Mouse (Mus musculus) MEL (cell line): ENCODE measurements around the gene Tst. TPM values are rescaled to one million over a fixed set of nuclear protein-coding genes. Genes with fewer than 3 reads are reported as not detected.

ENCODE experiments used
- DNase-seq: peaks from one replicate; pipeline ENCODE4 v3.0.0; 2011; ENCODE audit warnings: low read depth, low spot score
- H3K27ac ChIP-seq: 2 replicates; pipeline ENCODE4 v1.5.1; 2012; ENCODE audit warnings: low read depth, mild to moderate bottlenecking, control low read depth, low read length, moderate library complexity; ENCODE audit not compliant: control insufficient read depth
- H3K27me3 ChIP-seq, 2 experiments: fragments of 150-350 bp in 1 of 2; sonication (generic) in 1 of 2; 2 replicates each; pipeline ENCODE4 v1.6.1; 2012; ENCODE audit warnings: low read length in 2 of 2, mild to moderate bottlenecking in 2 of 2, improper control_type of control experiment in 1 of 2, moderate library complexity in 1 of 2; ENCODE audit not compliant: insufficient read depth in 2 of 2, control insufficient read depth in 1 of 2
- H3K36me3 ChIP-seq, 2 experiments: 2 replicates each; pipeline ENCODE4 v1.6.1; 2012 to 2014; ENCODE audit warnings: low read length in 2 of 2, improper control_type of control experiment in 1 of 2, inconsistent platforms in 1 of 2, mild to moderate bottlenecking in 1 of 2; ENCODE audit not compliant: insufficient read depth in 2 of 2, control insufficient read depth in 1 of 2
- H3K4me1 ChIP-seq, 2 experiments: fragments of 150-350 bp in 1 of 2; sonication (generic) in 1 of 2; 2 replicates each; pipeline ENCODE4 v1.6.1; 2012; ENCODE audit warnings: low read length in 2 of 2, improper control_type of control experiment in 1 of 2, mild to moderate bottlenecking in 1 of 2; ENCODE audit not compliant: insufficient read depth in 2 of 2, control insufficient read depth in 1 of 2
- H3K4me3 ChIP-seq, 2 experiments: fragments of 150-350 bp in 1 of 2; sonication (generic) in 1 of 2; 2 replicates each; pipeline ENCODE4 v1.5.1; 2012; ENCODE audit warnings: low read depth in 2 of 2, low read length in 2 of 2, mild to moderate bottlenecking in 2 of 2, moderate library complexity in 2 of 2, control low read depth in 1 of 2, improper control_type of control experiment in 1 of 2; ENCODE audit not compliant: control insufficient read depth in 1 of 2, insufficient read depth in 1 of 2
- H3K79me2 ChIP-seq: 2 replicates; pipeline ENCODE4 v1.6.1; 2012; ENCODE audit warnings: mild to moderate bottlenecking, low read length, moderate library complexity; ENCODE audit not compliant: control insufficient read depth, poor library complexity, insufficient read depth
- H3K9ac ChIP-seq: 2 replicates; pipeline ENCODE4 v1.6.1; 2012; ENCODE audit warnings: low read depth, mild to moderate bottlenecking, control low read depth, low read length, moderate library complexity; ENCODE audit not compliant: control insufficient read depth, poor library complexity, severe bottlenecking
- H3K9me3 ChIP-seq: fragments of 150-350 bp; sonication (generic); replicated peaks from 2 replicates; pipeline ENCODE4 v1.6.1; 2012; ENCODE audit warnings: mild to moderate bottlenecking, low read length, improper control_type of control experiment, moderate library complexity; ENCODE audit not compliant: insufficient read depth
- CHD1 ChIP-seq: IDR thresholded peaks from 2 replicates; pipeline ENCODE4 v1.6.1; 2012; ENCODE audit warnings: low read depth, mild to moderate bottlenecking, inconsistent platforms, low read length, improper control_type of control experiment
- EP300 ChIP-seq, 2 experiments: IDR thresholded peaks; 2 replicates each; pipeline ENCODE4 v1.6.1; 2011; ENCODE audit warnings: improper control_type of control experiment in 2 of 2, low read length in 2 of 2, low read depth in 1 of 2, mild to moderate bottlenecking in 1 of 2
- ETS1 ChIP-seq: IDR thresholded peaks from 2 replicates; pipeline ENCODE4 v1.6.1; 2012; ENCODE audit warnings: low read depth, mild to moderate bottlenecking, inconsistent platforms, low read length, improper control_type of control experiment, moderate library complexity
- GATA1 ChIP-seq: IDR thresholded peaks from 2 replicates; pipeline ENCODE4 v1.6.1; 2011; ENCODE audit warnings: low read depth, low read length, improper control_type of control experiment
- JUND ChIP-seq: IDR thresholded peaks from 2 replicates; pipeline ENCODE4 v1.6.1; 2011; ENCODE audit warnings: low read depth, mild to moderate bottlenecking, improper control_type of control experiment, low read length
- MYB ChIP-seq: IDR thresholded peaks from 2 replicates; pipeline ENCODE4 v1.6.1; 2011; ENCODE audit warnings: mild to moderate bottlenecking, low read depth, low read length, improper control_type of control experiment
- MYC ChIP-seq: IDR thresholded peaks from 2 replicates; pipeline ENCODE4 v1.6.1; 2011; ENCODE audit warnings: low read depth, mild to moderate bottlenecking, low read length, improper control_type of control experiment, moderate library complexity
- NELFE ChIP-seq: IDR thresholded peaks from 2 replicates; pipeline ENCODE4 v1.6.1; 2011; ENCODE audit warnings: low read depth, low read length, improper control_type of control experiment
- SIN3A ChIP-seq: IDR thresholded peaks from 2 replicates; pipeline ENCODE4 v1.6.1; 2012; ENCODE audit warnings: low read length, improper control_type of control experiment, inconsistent platforms
- ZKSCAN1 ChIP-seq: IDR thresholded peaks from 2 replicates; pipeline ENCODE4 v1.6.1; 2012; ENCODE audit warnings: low read depth, mild to moderate bottlenecking, inconsistent platforms, low read length, improper control_type of control experiment, moderate library complexity
- polyA plus RNA-seq, 2 experiments: library from polyadenylated mRNA; stranded (reverse) in 1 of 2; unstranded in 1 of 2; fragments of >175 nt in 1 of 2; fragments of >200 nt in 1 of 2; gene quantifications; 2 replicates each; pipeline versions ENCODE4 v1.2.1 to v1.2.4; 2012; ENCODE audit warnings: low replicate concordance in 2 of 2, low read depth in 1 of 2; ENCODE audit not compliant: insufficient read length in 2 of 2, insufficient read depth in 1 of 2, missing spikeins in 1 of 2
- total RNA-seq: library from RNA; depleted of rRNA; stranded (reverse); fragments of 300-350 nt; gene quantifications from 2 replicates; pipeline ENCODE4 v1.2.3, GENCODE M21; 2012

Tst gene
- total and polyA plus RNA-seq, 3 experiments, result 29.5 to 34.8 TPM; not detected in 1

GRCm38 (mm10) chr15:78403896-78404295 lies 1.8 kb downstream of the Tst start:
- H3K27ac ChIP-seq, result no peak overlapping the region
- H3K4me1 ChIP-seq, result peaks cover 12 to 36% of the 10 kb centered on the region in 2 experiments
- TF ChIP-seq EP300 (IDR thresholded peaks at IDR 0.05; ENCODE audit: low read depth in 1 of 2, low read length in 2 of 2), result 0 out of 4 replicates have a peak, but pooled peaks of 1 of the 2 experiments have one; percentile 9
- no peak for TF ChIP-seq ZKSCAN1
- peaks cover 0 to 22% of the 10 kb centered on the region in 2 experiments; a peak in 2 of 4 replicates for H3K36me3 ChIP-seq
- H3K4me3 ChIP-seq, result peak overlapping the region in 1 of 2 experiments; percentile 43; a peak in 2 of 4 replicates
- DNase-seq, result peak; percentile 34
- H3K79me2 ChIP-seq, result peaks cover 9% of the 10 kb centered on the region; the same call in 1 of the 2 replicates
- no peaks in the 10 kb centered on the region for H3K27me3 ChIP-seq
- H3K9me3 ChIP-seq, result no peaks in the 10 kb centered on the region
- H3K9ac ChIP-seq, result peak overlapping the region; percentile 44

- 0 out of 2 replicates have a peak, but pooled peaks have one; percentile 3 for TF ChIP-seq MYB
- no peak for TF ChIP-seq GATA1
- no peak for TF ChIP-seq CHD1
- TF ChIP-seq SIN3A, result 0 out of 2 replicates have a peak, but pooled peaks have one; percentile 9
- Histone ChIP-seq H3K4me1 (peaks cover 12 to 36% of the 10 kb centered on the region in 2 experiments), H3K9ac (peak overlapping the region; percentile 44), H3K27me3 (no peaks in the 10 kb centered on the region), H3K4me3 (no peak overlapping the region; a peak in 1 of 4 replicates), H3K79me2 (peaks cover 9% of the 10 kb centered on the region; the same call in 1 of the 2 replicates), H3K9me3 (no peaks in the 10 kb centered on the region), H3K27ac (no peak overlapping the region), H3K36me3 (peaks cover 0 to 22% of the 10 kb centered on the region in 2 experiments; a peak in 2 of 4 replicates)
- DNase-seq, result peak; percentile 11
Observed at GRCm38 (mm10) chr15:78403301-78403741, 2.4 kb downstream of the Tst start.

DNA sequence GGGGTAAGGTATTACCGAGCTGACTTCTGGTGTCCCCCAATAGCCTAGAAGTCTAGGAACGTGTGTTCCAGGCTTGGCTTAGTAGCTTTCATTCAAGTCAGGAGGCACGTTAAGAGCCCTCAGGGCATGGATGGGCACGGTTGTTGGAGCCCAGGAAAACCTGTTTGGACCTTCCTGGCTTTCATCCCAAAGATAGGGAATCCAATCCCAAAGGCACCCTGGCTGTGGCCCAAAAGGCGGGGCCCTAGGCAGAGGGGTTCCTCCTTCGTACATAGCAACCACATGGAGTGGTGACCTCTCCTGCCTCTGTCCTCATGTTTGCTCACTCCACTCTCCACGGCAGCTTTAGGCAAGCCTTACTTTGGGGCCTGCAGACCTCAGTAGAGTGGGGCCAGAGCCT lies 3.3 kb downstream of the Tst start:
- no peak for TF ChIP-seq JUND
- no peak for TF ChIP-seq NELFE
- TF ChIP-seq ETS1, result no peak
- no peak for TF ChIP-seq CHD1
- no peak for TF ChIP-seq MYC
- no peak for DNase-seq
- Histone ChIP-seq H3K4me1 (peaks cover 8 to 32% of the 10 kb centered on the region in 2 experiments), H3K27me3 (no peaks in the 10 kb centered on the region), H3K9ac (no peak overlapping the region), H3K4me3 (no peak overlapping the region), H3K27ac (no peak overlapping the region), H3K9me3 (no peaks in the 10 kb centered on the region), H3K36me3 (peaks cover 0 to 17% of the 10 kb centered on the region in 2 experiments; a peak in 2 of 4 replicates), H3K79me2 (peaks cover 9% of the 10 kb centered on the region; the same call in 1 of the 2 replicates)
